Mouse (Mus musculus) brain, embryonic 14.5 days (tissue): ENCODE results near the gene Barx2. TPM values are rescaled to one million over a fixed set of nuclear protein-coding genes. Genes with fewer than 3 reads are reported as not detected.
A peak's percentile ranks its signal among the peaks of the same experiment; 100 is the strongest.
"Not testable (repeated sequence)": the region's sequence is repeated elsewhere in the genome, so short reads cannot be mapped to it uniquely, and the experiment has no call there.

ENCODE experiments used
- DNase-seq: peaks from one replicate; pipeline ENCODE4 v3.0.0-alpha.2; 2011; ENCODE audit warnings: low read depth
- CTCF ChIP-seq: fragments of 200-500 bp; IDR thresholded peaks from 2 replicates; pipeline ENCODE4 v1.5.1; 2012; ENCODE audit warnings: inconsistent platforms, mild to moderate bottlenecking, moderate library complexity, borderline replicate concordance; ENCODE audit not compliant: insufficient read depth, insufficient read length; ENCODE audit errors: extremely low read depth
- POLR2A ChIP-seq: fragments of 200-500 bp; IDR thresholded peaks from 2 replicates; pipeline ENCODE4 v1.6.1; 2012; ENCODE audit warnings: mild to moderate bottlenecking, inconsistent platforms, borderline replicate concordance; ENCODE audit not compliant: poor library complexity, insufficient read depth, insufficient read length, severe bottlenecking; ENCODE audit errors: extremely low read depth
- polyA plus RNA-seq: library from polyadenylated mRNA; depleted of rRNA; stranded (reverse); fragments of >200 nt; gene quantifications from 2 replicates; pipeline ENCODE4 v1.2.3, GENCODE M21; 2012; rRNA removed

Barx2 gene
- polyA plus RNA-seq, result 0.42 and 0.55 TPM in 2 replicates

GRCm38 (mm10) chr9:31912921-31913738 lies at the start of gene Barx2:
Gene Barx2, minus strand, starts transcription at chr9:31913462.
- TF ChIP-seq CTCF (peak; percentile 61), POLR2A (no peak)
- DNase-seq, result peak; percentile 77

- no peak for TF ChIP-seq POLR2A
- no peak for TF ChIP-seq CTCF
Observed at GRCm38 (mm10) chr9:31962265-31962664, 49.0 kb upstream of the Barx2 start.

GRCm38 (mm10) chr9:31960488-31960887 lies 47.2 kb upstream of the Barx2 start:
- no peak for DNase-seq
- TF ChIP-seq POLR2A, result no peak
- TF ChIP-seq CTCF, result no peak

More at GRCm38 (mm10) chr9:31962265-31962664, 49.0 kb upstream of the Barx2 start:
- DNase-seq, result peak; percentile 11

GRCm38 (mm10) chr9:31958120-31958519 lies 44.9 kb upstream of the Barx2 start:
- no peak for DNase-seq
- TF ChIP-seq POLR2A (no peak), CTCF (no peak)

- no peak for DNase-seq
- TF ChIP-seq CTCF (no peak), POLR2A (no peak)
Observed at GRCm38 (mm10) chr9:31950506-31950905, 37.2 kb upstream of the Barx2 start.

- TF ChIP-seq POLR2A (no peak), CTCF (no peak)
- no peak for DNase-seq
Observed at GRCm38 (mm10) chr9:31949031-31949430, 35.8 kb upstream of the Barx2 start.

GRCm38 (mm10) chr9:31947051-31947450 lies 33.8 kb upstream of the Barx2 start:
- TF ChIP-seq POLR2A (no peak), CTCF (no peak)
- peak; percentile 17 for DNase-seq

GRCm38 (mm10) chr9:31942334-31942733 lies 29.1 kb upstream of the Barx2 start:
- TF ChIP-seq POLR2A, result no peak
- TF ChIP-seq CTCF, result peak; percentile 19; the same call in 1 of the 2 replicates

GRCm38 (mm10) chr9:31936486-31936885 lies 23.2 kb upstream of the Barx2 start:
- not testable (repeated sequence) for DNase-seq

More at GRCm38 (mm10) chr9:31942334-31942733, 29.1 kb upstream of the Barx2 start:
- DNase-seq, result peak; percentile 29

- DNase-seq, result no peak
- no peak for TF ChIP-seq POLR2A
- TF ChIP-seq CTCF, result no peak
Observed at GRCm38 (mm10) chr9:31931691-31932090, 18.4 kb upstream of the Barx2 start.

- DNase-seq, result no peak
- no peak for TF ChIP-seq POLR2A
- TF ChIP-seq CTCF, result no peak
Observed at GRCm38 (mm10) chr9:31931255-31931654, 18.0 kb upstream of the Barx2 start.

- DNase-seq, result peak; percentile 70
- TF ChIP-seq POLR2A, result no peak
- TF ChIP-seq CTCF, result no peak
Observed at GRCm38 (mm10) chr9:31926766-31927165, 13.5 kb upstream of the Barx2 start.

GRCm38 (mm10) chr9:31925830-31926624 lies 12.8 kb upstream of the Barx2 start:
- DNase-seq, result peak; percentile 92

More at GRCm38 (mm10) chr9:31925830-31926624, 12.8 kb upstream of the Barx2 start:
- TF ChIP-seq POLR2A (no peak), CTCF (peak; percentile 99)
